Mouse (Mus musculus): ENCODE data around the gene Prpf6. TPM values are rescaled to one million over a fixed set of nuclear protein-coding genes. Genes with fewer than 3 reads are reported as not detected.

Gene Prpf6
- total and polyA plus RNA-seq, 3 experiments: 28.3 to 53.8 (median 48.1) TPM

DNA sequence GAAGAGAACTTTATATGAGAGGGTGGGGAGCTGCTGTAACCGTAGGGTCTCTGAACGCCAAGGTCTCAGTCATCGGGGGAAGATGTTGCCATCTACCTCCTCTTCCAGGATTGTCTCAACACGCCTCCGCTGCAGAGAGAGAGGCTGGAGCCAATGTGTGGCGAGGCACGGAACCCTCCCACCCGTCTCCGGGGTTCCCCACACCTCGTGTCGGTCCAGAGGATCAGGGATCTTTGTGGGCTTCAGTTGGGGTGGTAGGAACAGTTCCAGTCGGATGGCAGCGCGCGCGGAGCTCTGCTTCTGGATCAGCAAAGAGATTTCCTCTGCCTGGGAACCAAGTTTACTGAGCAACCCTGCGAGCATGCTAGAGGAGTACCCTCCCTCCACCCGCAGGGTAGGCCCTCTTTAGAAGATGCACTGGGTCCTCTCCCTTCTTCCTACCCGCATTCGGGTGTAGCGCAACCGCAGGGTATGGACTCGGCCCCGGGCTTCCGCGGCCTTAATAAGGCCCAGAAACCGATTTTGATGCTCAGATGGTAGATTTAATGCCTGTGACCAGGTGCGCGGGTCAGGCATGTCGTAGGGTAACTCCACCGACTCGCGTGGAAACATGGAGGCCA is 105.2 kb downstream of the Prpf6 start:
- H3K9ac ChIP-seq (ENCODE audit: insufficient read depth, low read depth): no peak overlapping the region
- peaks cover 6 to 29% of the 10 kb centered on the region in 2 experiments for H3K4me1 ChIP-seq (ENCODE audit: control insufficient read depth in 1 of 2, insufficient read depth in 2 of 2)
- DNase-seq (ENCODE audit: extremely low read depth): no peak
- dilution Hi-C loops (cut with MboI; ENCODE audit: extremely low pct_ligation_motif_present, extremely low pct_unique_long_range_greater_than_20kb, low sequenced_read_pairs): no loop called here
- in situ Hi-C loops (cut with MboI; ENCODE audit: low pct_ligation_motif_present, low pct_unique_long_range_greater_than_20kb, low sequenced_read_pairs): loop anchor here (10.0 kb wide), 2 partner anchors 82 to 292 kb away; no protein-coding TSS in a partner anchor
- no peaks in the 10 kb centered on the region for H3K27me3 ChIP-seq (replicated peaks)
- H3K4me3 ChIP-seq (replicated peaks in 1 of 3; ENCODE audit: low read depth in 2 of 3, low read length in 2 of 3, poor library complexity in 1 of 3): no peak overlapping the region
- H3K4me2 ChIP-seq (ENCODE audit: insufficient read depth, low read depth, poor library complexity, severe bottlenecking): no peak overlapping the region
- H3K27ac ChIP-seq (ENCODE audit: insufficient read depth, low read depth): no peak overlapping the region
- H3K79me2 ChIP-seq (replicated peaks; ENCODE audit: control insufficient read depth, extremely low read depth, insufficient read depth, poor library complexity, severe bottlenecking): peaks cover 12% of the 10 kb centered on the region
- TF ChIP-seq KAT2A (IDR thresholded peaks at IDR 0.05; ENCODE audit: insufficient replicate concordance, low read length) (no peak), MXI1 (IDR thresholded peaks at IDR 0.05; ENCODE audit: low read depth, low read length) (no peak), CHD2 (IDR thresholded peaks at IDR 0.05; ENCODE audit: low read length) (no peak), USF1 (IDR thresholded peaks at IDR 0.05; ENCODE audit: low read depth, low read length) (no peak), PAX5 (IDR thresholded peaks at IDR 0.05; ENCODE audit: low read length) (no peak), EP300 (IDR thresholded peaks at IDR 0.05; ENCODE audit: low read length) (no peak), POLR2A (IDR thresholded peaks at IDR 0.05; ENCODE audit: low read depth, low read length) (no peak), E2F4 (IDR thresholded peaks at IDR 0.05; ENCODE audit: insufficient replicate concordance, low read depth, low read length) (no peak), ZC3H11A (IDR thresholded peaks at IDR 0.05; ENCODE audit: low read depth, low read length) (no peak)
- H3K9me3 ChIP-seq (replicated peaks; ENCODE audit: low read length): no peaks in the 10 kb centered on the region
- peaks cover 0 to under 1% of the 10 kb centered on the region in 2 experiments for H3K36me3 ChIP-seq (replicated peaks in 1 of 2; ENCODE audit: control insufficient read depth in 1 of 2, insufficient read depth in 1 of 2, low read length in 1 of 2)

DNA sequence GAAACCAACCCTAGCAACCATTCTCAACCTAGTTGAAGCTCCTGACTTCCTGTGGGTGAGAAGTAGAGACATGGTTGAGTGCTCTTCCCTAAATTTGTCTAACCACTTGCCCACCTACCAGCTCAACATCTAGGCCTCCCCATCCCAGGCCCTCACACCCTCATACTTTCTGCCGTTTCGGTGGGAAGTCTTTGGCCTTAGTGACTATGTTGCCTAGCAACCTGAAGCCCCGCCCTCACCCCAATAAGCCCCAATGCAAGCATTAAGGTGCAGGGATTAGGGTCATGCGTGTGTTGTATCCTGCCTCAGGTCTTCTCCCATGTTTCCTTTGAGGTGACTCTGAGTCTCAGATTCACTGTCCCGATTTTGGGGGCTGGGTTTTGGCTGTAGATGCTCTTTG is 106.6 kb downstream of the Prpf6 start, which contains the start of gene Lkaaear1:
Gene Lkaaear1, minus strand, starts transcription at position 202 of the 400 bp plus-strand sequence.
- H3K27me3 ChIP-seq (replicated peaks): no peaks in the 10 kb centered on the region
- dilution Hi-C loops (cut with MboI; ENCODE audit: extremely low pct_ligation_motif_present, extremely low pct_unique_long_range_greater_than_20kb, low sequenced_read_pairs): no loop called here
- no peak within 1 kb of the TSS for H3K4me3 ChIP-seq (replicated peaks in 1 of 3; ENCODE audit: low read depth in 2 of 3, low read length in 2 of 3, poor library complexity in 1 of 3)

More for the DNA sequence above, 106.6 kb downstream of the Prpf6 start, which contains the start of gene Lkaaear1:
- H3K4me2 ChIP-seq (ENCODE audit: insufficient read depth, low read depth, poor library complexity, severe bottlenecking): no peak within 1 kb of the TSS
- DNase-seq (ENCODE audit: extremely low read depth): no peak
- no peak within 1 kb of the TSS for H3K9ac ChIP-seq (ENCODE audit: insufficient read depth, low read depth)
- in situ Hi-C loops (cut with MboI; ENCODE audit: low pct_ligation_motif_present, low pct_unique_long_range_greater_than_20kb, low sequenced_read_pairs): loop anchor here (10.0 kb wide), 2 partner anchors 83 to 293 kb away; no protein-coding TSS in a partner anchor
- no peak for TF ChIP-seq CTCF (conservative IDR thresholded peaks at IDR 0.05 in 1 of 2, IDR thresholded peaks at IDR 0.05 in 1 of 2; ENCODE audit: low read depth in 2 of 2, low read length in 2 of 2)
- no peak for TF ChIP-seq POLR2AphosphoS2 (IDR thresholded peaks at IDR 0.05; ENCODE audit: low read depth, low read length)
- no peak for TF ChIP-seq JUND (conservative IDR thresholded peaks at IDR 0.05; ENCODE audit: low read depth, low read length)
- TF ChIP-seq MAFK (IDR thresholded peaks at IDR 0.05; ENCODE audit: insufficient replicate concordance, low read length): no peak
- no peak for TF ChIP-seq PAX5 (IDR thresholded peaks at IDR 0.05; ENCODE audit: low read length)
- TF ChIP-seq USF1 (IDR thresholded peaks at IDR 0.05; ENCODE audit: low read depth, low read length): no peak
- no peak for TF ChIP-seq IRF4 (IDR thresholded peaks at IDR 0.05; ENCODE audit: low read depth, low read length)
- no peak for TF ChIP-seq JUN (IDR thresholded peaks at IDR 0.05; ENCODE audit: insufficient read depth, low read depth, low read length)
- TF ChIP-seq ZC3H11A (IDR thresholded peaks at IDR 0.05; ENCODE audit: low read depth, low read length): no peak
- no peak for TF ChIP-seq ZKSCAN1 (IDR thresholded peaks at IDR 0.05; ENCODE audit: borderline replicate concordance, low read depth, low read length)
- TF ChIP-seq USF2 (conservative IDR thresholded peaks at IDR 0.05; ENCODE audit: low read depth, low read length): no peak
- no peak for TF ChIP-seq BHLHE40 (IDR thresholded peaks at IDR 0.05; ENCODE audit: low read depth, low read length)
- no peak for TF ChIP-seq UBTF (IDR thresholded peaks at IDR 0.05; ENCODE audit: low read depth, low read length)
- no peak for TF ChIP-seq MXI1 (IDR thresholded peaks at IDR 0.05; ENCODE audit: low read depth, low read length)
- no peak for TF ChIP-seq MYC (IDR thresholded peaks at IDR 0.05; ENCODE audit: low read depth, low read length)
- no peak for TF ChIP-seq RCOR1 (conservative IDR thresholded peaks at IDR 0.05; ENCODE audit: low read depth, low read length)
- TF ChIP-seq MAZ (IDR thresholded peaks at IDR 0.05; ENCODE audit: low read depth, low read length): no peak
- TF ChIP-seq GABPA (IDR thresholded peaks at IDR 0.05; ENCODE audit: insufficient replicate concordance, low read depth, low read length): no peak
- H3K9me3 ChIP-seq (replicated peaks; ENCODE audit: low read length): no peaks in the 10 kb centered on the region
- H3K36me3 ChIP-seq (replicated peaks in 1 of 2; ENCODE audit: control insufficient read depth in 1 of 2, insufficient read depth in 1 of 2, low read length in 1 of 2): no peaks in the 10 kb centered on the region
- no peaks in the 10 kb centered on the region for H3K79me2 ChIP-seq (replicated peaks; ENCODE audit: control insufficient read depth, extremely low read depth, insufficient read depth, poor library complexity, severe bottlenecking)
- no peak within 1 kb of the TSS for H3K27ac ChIP-seq (ENCODE audit: insufficient read depth, low read depth)
- H3K4me1 ChIP-seq (ENCODE audit: control insufficient read depth in 1 of 2, insufficient read depth in 2 of 2): peaks cover 3 to 20% of the 10 kb centered on the region in 2 experiments
